Comparison of ENCODE assay signal across 24 mouse cellular contexts in the genomic region with DNA sequence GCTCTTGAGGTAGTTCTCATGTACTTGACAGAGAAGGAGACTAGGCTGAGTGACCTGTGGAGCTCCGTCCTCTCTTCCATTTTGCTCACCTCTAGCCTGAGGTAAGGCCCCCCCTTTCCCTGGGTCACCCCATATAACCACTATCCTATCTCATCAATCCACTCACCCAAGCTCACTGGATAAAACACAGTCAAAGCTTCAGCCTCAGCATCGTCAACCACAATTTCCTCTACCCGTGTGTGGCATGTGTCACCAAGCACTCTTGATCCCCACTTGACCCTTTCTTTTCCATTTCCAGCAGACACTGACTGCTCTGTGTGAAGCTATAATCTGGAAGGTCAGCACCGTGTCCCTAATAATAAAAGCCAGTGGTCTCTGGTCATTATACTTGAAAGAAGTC.
A peak's percentile ranks its signal among the peaks of the same experiment; 100 is the strongest.
DNase-seq lines count a peak whose midpoint lies in the region; ATAC-seq and TF ChIP-seq lines count a peak whose summit lies in the region.
"Had no signal": no experiment of that assay in that cellular context is flagged by ENCODE, and none has a peak within 500 bp of the region (broad histone marks: within the 10 kb centered on the region; RNA-seq: fewer than 3 reads in every experiment).

No protein-coding gene starts in this region.

- no peak overlapping the region for H3K4me3 ChIP-seq in intestine, postnatal 0 days (ENCODE audit: low read depth, low read length)
- no peak overlapping the region for H3K4me3 ChIP-seq in intestine, embryonic 16.5 days (ENCODE audit: low read length)
- H3K4me3 ChIP-seq: embryonic facial prominence, embryonic 10.5 days; embryonic facial prominence, embryonic 12.5 days; forebrain, embryonic 13.5 days; forebrain, embryonic 15.5 days had no signal

- no peaks in the 10 kb centered on the region for H3K27me3 ChIP-seq in intestine, postnatal 0 days (replicated peaks; ENCODE audit: control insufficient read depth, insufficient read depth, low read length)
- H3K27me3 ChIP-seq in intestine, embryonic 16.5 days (replicated peaks; ENCODE audit: control insufficient read depth, insufficient read depth, low read length), result no peaks in the 10 kb centered on the region
- H3K27me3 ChIP-seq: CH12.LX; embryonic facial prominence, embryonic 12.5 days; forebrain, embryonic 13.5 days; forebrain, embryonic 15.5 days; Patski had no signal

- no peak overlapping the region for H3K4me2 ChIP-seq in intestine, postnatal 0 days (replicated peaks; ENCODE audit: low read depth)
- no peak overlapping the region for H3K4me2 ChIP-seq in intestine, embryonic 16.5 days (ENCODE audit: low read depth, low read length)
- H3K4me2 ChIP-seq: embryonic facial prominence, embryonic 12.5 days; forebrain, embryonic 13.5 days; forebrain, embryonic 15.5 days had no signal

- no peaks in the 10 kb centered on the region for H3K9me3 ChIP-seq in intestine, postnatal 0 days (ENCODE audit: control insufficient read depth)
- no peaks in the 10 kb centered on the region for H3K9me3 ChIP-seq in intestine, embryonic 16.5 days (ENCODE audit: control insufficient read depth, low read length)
- H3K9me3 ChIP-seq: embryonic facial prominence, embryonic 10.5 days; embryonic facial prominence, embryonic 12.5 days; forebrain, embryonic 13.5 days; forebrain, embryonic 15.5 days; G1E had no signal

- H3K36me3 ChIP-seq in intestine, postnatal 0 days (ENCODE audit: control insufficient read depth, insufficient read depth), result no peaks in the 10 kb centered on the region
- no peaks in the 10 kb centered on the region for H3K36me3 ChIP-seq in intestine, embryonic 16.5 days (ENCODE audit: control insufficient read depth, insufficient read depth, low read length)
- H3K36me3 ChIP-seq: embryonic facial prominence, embryonic 10.5 days; embryonic facial prominence, embryonic 12.5 days; forebrain, embryonic 15.5 days had no signal

- 66% methylated on average over 4 of the region's 4 CpGs for WGBS in intestine, postnatal 0 days
- 60% methylated on average over 4 of the region's 4 CpGs for WGBS in intestine, embryonic 16.5 days

- peaks cover 12% of the 10 kb centered on the region for H3K4me1 ChIP-seq in intestine, postnatal 0 days (replicated peaks; ENCODE audit: control insufficient read depth, insufficient read depth, low read length)
- 0 out of 2 replicates have a peak, but pooled peaks cover 3% of the 10 kb centered on the region for H3K4me1 ChIP-seq in intestine, embryonic 16.5 days (ENCODE audit: control insufficient read depth, insufficient read depth, low read length)

- no peak for TF ChIP-seq CTCF in intestine, postnatal 0 days (IDR thresholded peaks at IDR 0.05; ENCODE audit: low read depth)

- no peak for ATAC-seq in intestine, postnatal 0 days
- no peak for ATAC-seq in intestine, embryonic 16.5 days
- ATAC-seq in common myeloid progenitor, adult 5-6 weeks (replicated peaks; ENCODE audit: low read depth, poor library complexity, severe bottlenecking), result peak; percentile 56; the same call in 1 of the 2 replicates
- no peak for ATAC-seq in megakaryocyte-erythroid progenitor cell, adult 5-6 weeks (replicated peaks; ENCODE audit: low FRiP score, low TSS enrichment, poor library complexity, severe bottlenecking)
- ATAC-seq: activated CD4-positive, CD25-positive, alpha-beta regulatory T cell, adult 4 months; forebrain, embryonic 13.5 days; forebrain, embryonic 15.5 days; forebrain, postnatal 0 days; Patski had no signal

- H3K9ac ChIP-seq in intestine, postnatal 0 days (ENCODE audit: low read depth, low read length), result no peak overlapping the region
- H3K9ac ChIP-seq in intestine, embryonic 16.5 days (ENCODE audit: low read depth, low read length), result no peak overlapping the region
- H3K9ac ChIP-seq: embryonic facial prominence, embryonic 12.5 days; forebrain, embryonic 13.5 days; forebrain, embryonic 15.5 days; forebrain, postnatal 0 days had no signal

- H3K27ac ChIP-seq in intestine, postnatal 0 days (ENCODE audit: low read depth, low read length), result peak overlapping the region; percentile 80; the same call in 1 of the 2 replicates
- H3K27ac ChIP-seq in intestine, embryonic 16.5 days (ENCODE audit: low read length), result no peak overlapping the region
- H3K27ac ChIP-seq: embryonic facial prominence, embryonic 10.5 days; embryonic facial prominence, embryonic 12.5 days; forebrain, embryonic 13.5 days; forebrain, embryonic 15.5 days had no signal

- peak; percentile 18 for DNase-seq in naive thymus-derived CD4-positive, alpha-beta T cell, adult 2 months (ENCODE audit: low read depth)
- DNase-seq in Muller cell, postnatal 12 days (ENCODE audit: inconsistent ontology term), result no peak
- DNase-seq in thymus, adult 18-20 months, result no peak
- DNase-seq: adrenal gland, adult 8-10 months; adrenal gland, postnatal 14 days; adrenal gland, postnatal 36 days; cerebellum, adult 11-12 months; cerebellum, adult 2 months; cerebellum, adult 9-10 months; cerebellum, postnatal 14 days; cerebellum, postnatal 36 days; forebrain, postnatal 0 days had no signal
